Mouse (Mus musculus): Measurements from ENCODE around the gene Zbtb20. TPM values are rescaled to one million over a fixed set of nuclear protein-coding genes. Genes with fewer than 3 reads are reported as not detected.

Zbtb20 gene
- polyA plus RNA-seq, 1 experiment from 2014 or later, result 54.7 TPM

DNA sequence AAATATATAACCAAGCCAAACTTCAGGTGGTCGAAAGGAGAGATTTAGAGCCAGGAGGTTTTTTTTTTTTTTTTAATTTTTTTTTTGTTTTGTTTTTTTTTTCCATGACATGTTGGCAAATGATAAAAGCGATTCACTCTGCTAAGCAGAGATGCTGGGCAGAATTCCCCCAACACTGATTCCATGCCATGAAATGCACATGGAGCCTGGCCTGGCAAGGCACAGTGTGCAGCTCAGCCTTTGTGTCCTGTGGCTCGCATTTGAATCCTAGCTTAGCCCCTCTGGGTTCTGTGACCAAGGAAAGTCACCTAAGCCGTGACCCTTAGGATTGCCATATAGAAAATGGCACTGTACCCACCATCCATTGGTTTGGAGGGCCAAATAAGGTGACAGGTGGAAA lies 646.8 kb downstream of the Zbtb20 start:
- 88% methylated on average over 4 of the region's 4 CpGs for WGBS
- Histone ChIP-seq H3K36me3 (ENCODE audit: control insufficient read depth, insufficient read depth, low read length) (no peaks in the 10 kb centered on the region), H3K27me3 (ENCODE audit: control insufficient read depth, insufficient read depth, low read length) (no peaks in the 10 kb centered on the region), H3K4me1 (replicated peaks; ENCODE audit: control insufficient read depth, insufficient read depth, low read length) (no peaks in the 10 kb centered on the region), H3K4me2 (ENCODE audit: low read depth, low read length, severe bottlenecking) (no peak overlapping the region), H3K4me3 (ENCODE audit: low read depth, low read length) (no peak overlapping the region), H3K9ac (ENCODE audit: low read length) (no peak overlapping the region), H3K9me3 (ENCODE audit: control insufficient read depth, low read length) (no peaks in the 10 kb centered on the region), H3K27ac (ENCODE audit: low read depth, low read length) (no peak overlapping the region)
- ATAC-seq (replicated peaks; ENCODE audit: low FRiP score) (no peak), DNase-seq (ENCODE audit: low spot score) (no peak)

DNA sequence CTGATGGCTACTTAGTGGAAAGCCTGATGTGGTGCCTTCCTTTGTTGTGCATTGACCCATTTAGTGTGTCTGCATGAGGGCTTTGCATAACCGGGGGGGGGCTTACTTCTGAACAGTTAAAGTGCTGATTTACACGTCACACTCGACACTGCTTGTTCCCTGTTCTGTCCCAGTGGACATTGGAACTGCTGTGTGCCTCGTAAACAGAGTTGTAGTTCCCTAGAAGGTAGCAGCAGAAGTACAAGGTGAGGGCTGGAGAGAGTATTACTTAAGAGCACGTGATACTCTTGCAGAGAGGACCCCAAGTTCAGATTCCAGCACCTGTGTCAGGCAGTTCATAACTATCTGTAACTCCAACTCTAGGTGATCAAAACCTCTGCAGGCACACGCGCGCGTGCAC lies 648.5 kb downstream of the Zbtb20 start:
- Histone ChIP-seq H3K27me3 (ENCODE audit: control insufficient read depth, insufficient read depth, low read length) (no peaks in the 10 kb centered on the region), H3K36me3 (ENCODE audit: control insufficient read depth, insufficient read depth, low read length) (no peaks in the 10 kb centered on the region), H3K9me3 (ENCODE audit: control insufficient read depth, low read length) (no peaks in the 10 kb centered on the region), H3K4me2 (ENCODE audit: low read depth, low read length, severe bottlenecking) (no peak overlapping the region), H3K27ac (ENCODE audit: low read depth, low read length) (no peak overlapping the region), H3K9ac (ENCODE audit: low read length) (no peak overlapping the region), H3K4me1 (replicated peaks; ENCODE audit: control insufficient read depth, insufficient read depth, low read length) (no peaks in the 10 kb centered on the region), H3K4me3 (ENCODE audit: low read depth, low read length) (no peak overlapping the region)
- 80% methylated on average over 9 of the region's 9 CpGs for WGBS
- ATAC-seq (replicated peaks; ENCODE audit: low FRiP score) (no peak), DNase-seq (ENCODE audit: low spot score) (no peak)

DNA sequence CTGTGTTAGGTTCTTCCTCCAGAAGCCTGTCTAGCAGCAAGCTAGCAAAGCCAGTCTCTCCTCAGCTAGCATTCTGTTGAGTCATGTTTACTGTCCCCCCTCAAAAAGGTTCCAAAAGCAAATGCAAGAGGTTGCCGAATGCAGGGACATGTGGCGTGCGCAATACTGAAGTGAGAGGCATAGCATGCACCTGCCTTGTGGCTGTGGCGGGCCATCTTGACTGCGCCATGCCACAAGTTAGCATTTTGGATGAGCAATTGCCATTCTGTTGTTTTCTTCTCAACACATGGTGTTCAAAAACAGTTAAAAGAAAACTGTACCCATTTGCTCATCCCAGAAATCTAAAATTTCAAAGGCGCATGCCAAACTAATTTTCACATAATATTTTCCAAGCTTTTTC lies 649.9 kb downstream of the Zbtb20 start:
- Histone ChIP-seq H3K9me3 (ENCODE audit: control insufficient read depth, low read length) (no peaks in the 10 kb centered on the region), H3K4me3 (ENCODE audit: low read depth, low read length) (no peak overlapping the region), H3K4me2 (ENCODE audit: low read depth, low read length, severe bottlenecking) (no peak overlapping the region), H3K27ac (ENCODE audit: low read depth, low read length) (no peak overlapping the region), H3K27me3 (ENCODE audit: control insufficient read depth, insufficient read depth, low read length) (no peaks in the 10 kb centered on the region), H3K36me3 (ENCODE audit: control insufficient read depth, insufficient read depth, low read length) (no peaks in the 10 kb centered on the region), H3K9ac (ENCODE audit: low read length) (no peak overlapping the region), H3K4me1 (replicated peaks; ENCODE audit: control insufficient read depth, insufficient read depth, low read length) (no peaks in the 10 kb centered on the region)
- ATAC-seq (replicated peaks; ENCODE audit: low FRiP score), result no peak
- DNase-seq (ENCODE audit: low spot score), result no peak
- 95% methylated on average over 6 of the region's 6 CpGs for WGBS

DNA sequence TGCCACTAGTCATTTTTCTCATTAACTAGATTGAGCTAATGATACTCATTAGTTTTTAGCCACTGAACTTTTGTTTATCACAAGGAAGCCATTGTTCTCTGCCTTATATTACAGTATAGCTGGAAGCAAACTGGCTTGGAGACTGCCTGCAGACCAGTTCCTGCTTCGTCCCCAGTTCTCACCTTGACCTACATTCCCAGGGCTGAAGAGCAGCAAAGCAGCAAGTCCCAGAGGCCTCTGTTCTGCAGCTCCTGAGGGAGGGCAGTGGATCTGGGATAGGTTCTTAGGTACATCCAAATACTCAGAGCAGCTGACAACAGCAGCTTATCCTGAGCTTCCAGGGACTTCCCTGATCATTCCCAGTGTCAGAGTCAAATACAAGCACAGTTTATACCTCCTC lies 652.6 kb downstream of the Zbtb20 start:
- no peak for ATAC-seq (replicated peaks; ENCODE audit: low FRiP score)
- Histone ChIP-seq H3K27me3 (ENCODE audit: control insufficient read depth, insufficient read depth, low read length) (no peaks in the 10 kb centered on the region), H3K4me1 (replicated peaks; ENCODE audit: control insufficient read depth, insufficient read depth, low read length) (no peaks in the 10 kb centered on the region), H3K27ac (ENCODE audit: low read depth, low read length) (no peak overlapping the region), H3K4me3 (ENCODE audit: low read depth, low read length) (no peak overlapping the region), H3K9me3 (ENCODE audit: control insufficient read depth, low read length) (no peaks in the 10 kb centered on the region), H3K36me3 (ENCODE audit: control insufficient read depth, insufficient read depth, low read length) (no peaks in the 10 kb centered on the region), H3K4me2 (ENCODE audit: low read depth, low read length, severe bottlenecking) (no peak overlapping the region), H3K9ac (ENCODE audit: low read length) (no peak overlapping the region)
- WGBS, result 81% methylated on average over 1 of the region's 1 CpGs
- no peak for DNase-seq (ENCODE audit: low spot score)

DNA sequence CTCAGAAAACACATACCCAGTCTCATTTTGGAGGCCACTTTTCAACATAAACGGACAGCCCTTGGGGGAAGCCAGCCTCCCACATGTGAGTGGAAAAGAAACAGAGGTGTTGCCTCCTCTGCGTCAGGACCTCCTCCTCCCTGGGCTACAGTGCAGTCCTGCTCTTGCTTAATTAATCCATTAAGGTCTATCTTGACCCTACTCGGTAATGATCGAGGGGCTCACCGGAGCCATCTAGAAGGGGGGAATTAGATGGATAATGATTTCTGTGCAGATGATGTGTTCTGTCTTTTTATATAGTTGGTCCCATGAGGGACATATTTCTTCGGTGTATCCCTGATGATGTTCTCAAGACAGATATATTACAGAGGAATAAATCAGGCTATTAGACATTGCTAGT lies 655.6 kb downstream of the Zbtb20 start:
- H3K9me3 ChIP-seq (ENCODE audit: control insufficient read depth, low read length), result no peaks in the 10 kb centered on the region
- no peak for DNase-seq (ENCODE audit: low spot score)
- H3K4me2 ChIP-seq (ENCODE audit: low read depth, low read length, severe bottlenecking), result no peak overlapping the region
- no peak for ATAC-seq (replicated peaks; ENCODE audit: low FRiP score)
- H3K4me3 ChIP-seq (ENCODE audit: low read depth, low read length), result no peak overlapping the region
- no peaks in the 10 kb centered on the region for H3K27me3 ChIP-seq (ENCODE audit: control insufficient read depth, insufficient read depth, low read length)
- no peak overlapping the region for H3K27ac ChIP-seq (ENCODE audit: low read depth, low read length)
- no peaks in the 10 kb centered on the region for H3K4me1 ChIP-seq (replicated peaks; ENCODE audit: control insufficient read depth, insufficient read depth, low read length)
- no peaks in the 10 kb centered on the region for H3K36me3 ChIP-seq (ENCODE audit: control insufficient read depth, insufficient read depth, low read length)
- WGBS, result 91% methylated on average over 6 of the region's 6 CpGs
- no peak overlapping the region for H3K9ac ChIP-seq (ENCODE audit: low read length)

DNA sequence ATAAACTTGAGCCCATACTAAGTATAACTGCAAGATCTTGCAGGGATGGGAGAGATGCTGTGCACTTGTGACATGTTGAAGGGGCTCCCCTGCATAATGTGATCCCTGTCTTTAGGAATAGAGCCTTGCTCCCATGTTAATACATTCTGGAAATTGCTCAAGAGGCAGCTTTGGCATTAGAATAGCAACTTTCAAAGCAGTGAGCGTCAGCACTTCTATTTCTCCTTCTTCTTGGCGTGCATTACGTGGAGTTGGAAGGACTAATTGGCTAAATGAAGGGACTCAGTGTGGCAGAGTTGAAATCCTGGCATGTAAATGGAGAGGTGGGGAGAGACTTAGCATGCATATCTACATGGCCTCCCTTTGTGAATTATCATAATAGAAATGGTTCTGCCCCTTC lies 658.4 kb downstream of the Zbtb20 start:
- WGBS, result 75% methylated on average over 3 of the region's 3 CpGs

DNA sequence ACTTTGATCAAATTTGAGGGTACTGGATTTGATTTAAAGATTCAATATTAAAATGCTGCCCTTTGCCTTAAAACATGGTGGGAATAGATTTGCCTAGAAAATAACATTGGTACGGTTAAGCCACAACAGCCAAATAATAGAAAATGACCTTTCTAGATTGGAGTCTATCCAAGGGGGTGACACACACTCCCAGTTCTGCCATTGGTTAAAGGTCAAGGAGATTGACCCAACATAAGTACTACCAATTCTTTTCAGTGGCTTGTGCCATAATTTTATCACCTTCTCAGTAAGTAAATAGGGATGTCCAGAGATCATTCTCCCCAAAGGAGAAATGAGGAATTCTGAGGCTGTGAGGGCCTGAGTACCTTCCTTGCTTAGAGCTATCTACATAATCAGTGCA lies 660.2 kb downstream of the Zbtb20 start:
- Histone ChIP-seq H3K36me3 (ENCODE audit: control insufficient read depth, insufficient read depth, low read length) (no peaks in the 10 kb centered on the region), H3K9ac (ENCODE audit: low read length) (no peak overlapping the region), H3K4me3 (ENCODE audit: low read depth, low read length) (no peak overlapping the region), H3K4me2 (ENCODE audit: low read depth, low read length, severe bottlenecking) (no peak overlapping the region), H3K27me3 (ENCODE audit: control insufficient read depth, insufficient read depth, low read length) (no peaks in the 10 kb centered on the region), H3K27ac (ENCODE audit: low read depth, low read length) (no peak overlapping the region), H3K4me1 (replicated peaks; ENCODE audit: control insufficient read depth, insufficient read depth, low read length) (no peaks in the 10 kb centered on the region), H3K9me3 (ENCODE audit: control insufficient read depth, low read length) (no peaks in the 10 kb centered on the region)
- 91% methylated on average over 1 of the region's 1 CpGs for WGBS
- DNase-seq (ENCODE audit: low spot score), result no peak
- no peak for ATAC-seq (replicated peaks; ENCODE audit: low FRiP score)

More for the DNA sequence above, 658.4 kb downstream of the Zbtb20 start:
- no peak overlapping the region for H3K4me2 ChIP-seq (ENCODE audit: low read depth, low read length, severe bottlenecking)
- no peak for ATAC-seq (replicated peaks; ENCODE audit: low FRiP score)
- H3K27ac ChIP-seq (ENCODE audit: low read depth, low read length), result no peak overlapping the region
- no peaks in the 10 kb centered on the region for H3K9me3 ChIP-seq (ENCODE audit: control insufficient read depth, low read length)
- DNase-seq (ENCODE audit: low spot score), result no peak
- no peaks in the 10 kb centered on the region for H3K27me3 ChIP-seq (ENCODE audit: control insufficient read depth, insufficient read depth, low read length)
- no peak overlapping the region for H3K4me3 ChIP-seq (ENCODE audit: low read depth, low read length)
- no peaks in the 10 kb centered on the region for H3K36me3 ChIP-seq (ENCODE audit: control insufficient read depth, insufficient read depth, low read length)
- H3K9ac ChIP-seq (ENCODE audit: low read length), result no peak overlapping the region
- no peaks in the 10 kb centered on the region for H3K4me1 ChIP-seq (replicated peaks; ENCODE audit: control insufficient read depth, insufficient read depth, low read length)

DNA sequence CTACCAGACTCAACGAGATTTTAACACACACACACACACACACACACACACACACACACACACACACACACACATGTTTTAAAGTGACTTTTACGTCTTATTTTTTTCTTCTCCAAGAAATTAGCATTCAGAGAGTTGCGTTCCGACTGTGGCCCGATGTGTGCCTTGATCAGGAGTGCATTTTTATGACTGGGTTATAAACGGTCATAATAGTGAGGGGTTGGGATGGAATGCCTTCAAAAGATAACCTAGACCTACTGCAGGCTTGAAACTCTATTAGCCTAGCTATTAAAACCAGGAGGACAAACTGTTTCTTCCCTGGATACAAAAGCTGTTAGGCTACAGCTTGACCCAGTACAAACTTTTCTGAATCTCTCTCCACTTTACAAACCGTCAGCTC lies 661.5 kb downstream of the Zbtb20 start:
- no peak overlapping the region for H3K4me3 ChIP-seq (ENCODE audit: low read depth, low read length)
- DNase-seq (ENCODE audit: low spot score), result no peak
- WGBS, result 91% methylated on average over 7 of the region's 7 CpGs
- H3K27ac ChIP-seq (ENCODE audit: low read depth, low read length), result no peak overlapping the region
- no peak for ATAC-seq (replicated peaks; ENCODE audit: low FRiP score)
- H3K9ac ChIP-seq (ENCODE audit: low read length), result no peak overlapping the region
- no peaks in the 10 kb centered on the region for H3K4me1 ChIP-seq (replicated peaks; ENCODE audit: control insufficient read depth, insufficient read depth, low read length)
- H3K9me3 ChIP-seq (ENCODE audit: control insufficient read depth, low read length), result no peaks in the 10 kb centered on the region
- H3K4me2 ChIP-seq (ENCODE audit: low read depth, low read length, severe bottlenecking), result no peak overlapping the region
- no peaks in the 10 kb centered on the region for H3K27me3 ChIP-seq (ENCODE audit: control insufficient read depth, insufficient read depth, low read length)
- H3K36me3 ChIP-seq (ENCODE audit: control insufficient read depth, insufficient read depth, low read length), result no peaks in the 10 kb centered on the region

DNA sequence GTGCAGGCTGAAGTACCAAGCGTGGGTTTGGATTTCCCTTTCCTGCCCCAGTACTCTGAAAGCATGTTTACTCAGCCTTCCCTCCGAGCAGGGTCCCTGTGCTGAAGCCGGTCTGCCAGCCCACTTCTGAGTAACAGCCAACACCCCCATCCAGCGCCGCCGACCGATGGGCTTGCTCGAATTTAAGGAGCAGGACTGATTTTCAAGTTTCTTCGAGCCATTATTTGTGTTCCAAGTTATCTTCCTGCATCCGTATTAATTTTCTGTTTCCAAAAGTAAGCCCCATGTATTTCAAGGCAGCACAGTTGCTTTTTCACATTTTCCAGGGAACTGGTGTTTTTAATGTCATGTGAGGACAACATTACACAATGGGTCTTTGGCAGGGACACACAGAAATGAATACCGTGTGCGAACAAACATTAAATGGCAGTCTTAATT lies 664.0 kb downstream of the Zbtb20 start:
- H3K36me3 ChIP-seq (ENCODE audit: control insufficient read depth, insufficient read depth, low read length), result no peaks in the 10 kb centered on the region
- WGBS, result 90% methylated on average over 12 of the region's 12 CpGs
- no peaks in the 10 kb centered on the region for H3K9me3 ChIP-seq (ENCODE audit: control insufficient read depth, low read length)
- H3K27me3 ChIP-seq (ENCODE audit: control insufficient read depth, insufficient read depth, low read length), result no peaks in the 10 kb centered on the region
- no peak overlapping the region for H3K27ac ChIP-seq (ENCODE audit: low read depth, low read length)
- ATAC-seq (replicated peaks; ENCODE audit: low FRiP score) (no peak), DNase-seq (ENCODE audit: low spot score) (no peak)
- no peaks in the 10 kb centered on the region for H3K4me1 ChIP-seq (replicated peaks; ENCODE audit: control insufficient read depth, insufficient read depth, low read length)
- no peak overlapping the region for H3K4me2 ChIP-seq (ENCODE audit: low read depth, low read length, severe bottlenecking)
- H3K4me3 ChIP-seq (ENCODE audit: low read depth, low read length), result no peak overlapping the region
- no peak overlapping the region for H3K9ac ChIP-seq (ENCODE audit: low read length)

Data from forebrain, embryonic 11.5 days (tissue).